Mouse (Mus musculus) hematopoietic multipotent progenitor cell, adult 10-12 weeks (in vitro differentiated cells): ENCODE results near the gene Efcab8. TPM values are rescaled to one million over a fixed set of nuclear protein-coding genes. Genes with fewer than 3 reads are reported as not detected.

Experiments
- polyA plus RNA-seq: library from polyadenylated mRNA; stranded (reverse); fragments of >175 nt; gene quantifications from 2 replicates; pipeline ENCODE4 v1.2.3, GENCODE M21; 2012; ENCODE audit warnings: low replicate concordance

Efcab8 gene
- polyA plus RNA-seq: 0.30 and 0.46 TPM in 2 replicates

DNA sequence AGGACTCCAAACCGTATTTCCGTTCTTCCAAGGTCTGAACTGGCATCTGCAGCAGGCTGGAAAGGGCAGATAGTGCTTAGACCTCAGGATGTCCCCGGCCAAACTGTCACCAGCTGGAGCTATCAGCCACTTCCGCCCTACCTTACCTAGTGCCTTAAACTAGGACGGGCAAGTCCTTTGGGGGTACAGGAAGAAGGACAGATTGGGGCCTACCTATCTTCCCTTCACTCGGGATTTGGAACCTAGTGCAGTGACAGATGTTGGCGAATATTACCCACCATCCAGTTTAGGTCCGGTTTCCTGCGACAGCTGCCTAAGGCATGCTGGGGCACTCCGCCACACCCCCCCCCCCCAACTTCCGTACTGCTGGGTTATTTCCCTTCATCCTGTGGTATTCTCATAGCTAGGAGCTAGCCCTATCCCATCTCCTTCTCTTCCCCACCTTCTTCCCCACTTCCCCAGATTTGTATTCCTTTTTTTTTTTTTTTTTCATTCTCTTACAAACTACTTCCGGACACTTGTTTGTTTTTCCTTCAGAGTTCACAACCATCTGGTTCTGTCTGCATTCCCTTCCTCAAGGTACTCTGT lies at the start of gene Efcab8:
Gene Efcab8, plus strand, starts transcription at position 538 of the 588 bp plus-strand sequence.

DNA sequence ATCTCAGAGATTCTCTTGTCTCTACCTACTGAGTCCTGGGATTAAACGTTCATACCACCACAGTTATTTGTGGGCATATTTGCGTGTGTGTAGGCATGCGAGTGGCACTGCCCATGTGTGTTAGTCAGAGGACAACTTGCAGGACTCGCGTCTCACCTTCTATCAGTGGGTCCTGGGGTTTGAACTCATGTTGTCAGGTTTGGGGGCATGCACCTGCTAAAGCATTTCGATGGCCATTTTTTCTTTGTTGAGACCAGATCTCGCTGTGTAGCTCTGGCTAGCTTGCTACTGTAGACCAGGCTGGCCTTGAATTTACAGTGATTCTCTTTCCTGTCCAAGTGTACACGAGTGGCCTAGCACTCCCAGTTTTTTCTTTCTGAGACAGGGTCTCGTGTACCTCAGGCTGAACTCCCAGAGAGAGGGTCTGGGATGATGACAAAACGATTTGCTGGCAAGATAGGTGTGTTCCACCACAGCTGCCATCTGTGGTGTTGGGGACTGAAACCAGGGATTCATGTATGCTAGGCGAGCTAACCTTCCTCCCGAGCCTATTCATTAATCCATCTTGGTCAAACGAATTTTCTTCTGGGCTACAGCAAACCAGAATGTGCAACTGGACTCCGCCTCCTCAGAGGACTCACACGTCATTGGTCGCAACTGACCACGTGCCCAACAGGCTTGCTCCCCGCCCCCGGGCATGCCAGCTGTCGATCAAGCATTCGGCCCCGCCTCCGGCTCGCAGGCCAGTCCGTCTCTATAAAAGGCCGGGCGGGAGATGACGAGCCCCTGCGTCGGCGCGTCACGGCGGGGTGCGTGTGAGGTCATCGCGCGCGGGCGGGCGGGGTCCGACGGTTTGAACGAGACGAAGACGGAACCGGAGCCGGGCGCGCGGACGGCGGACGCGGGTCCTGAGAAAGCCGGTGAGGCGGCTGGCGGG lies 39.0 kb upstream of the Efcab8 start, which contains the start of gene Mapre1:
Gene Mapre1, plus strand, starts transcription at position 775 of the 937 bp plus-strand sequence.

DNA sequence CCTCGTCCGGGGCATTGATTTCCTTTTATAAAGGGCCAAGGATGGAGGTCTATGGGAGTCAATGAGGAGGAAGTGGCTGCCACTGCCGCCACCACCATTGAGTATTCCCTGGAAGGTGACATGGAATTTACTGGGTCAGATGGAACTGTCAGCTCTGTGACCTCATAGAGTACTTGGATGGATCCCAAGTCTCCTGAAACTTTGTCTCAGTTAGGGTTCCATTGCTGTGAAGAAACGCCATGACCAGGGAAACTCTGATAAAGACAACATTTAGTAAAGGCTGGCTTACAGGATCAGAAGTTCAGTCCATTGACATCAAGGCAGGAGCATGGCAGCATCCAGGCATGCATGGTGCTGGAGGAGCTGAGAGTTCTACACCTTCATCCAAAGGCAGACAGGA lies 91.3 kb downstream of the Efcab8 start, which contains the start of gene Sun5:
Gene Sun5, minus strand, starts transcription at position 101 of the 400 bp plus-strand sequence.

DNA sequence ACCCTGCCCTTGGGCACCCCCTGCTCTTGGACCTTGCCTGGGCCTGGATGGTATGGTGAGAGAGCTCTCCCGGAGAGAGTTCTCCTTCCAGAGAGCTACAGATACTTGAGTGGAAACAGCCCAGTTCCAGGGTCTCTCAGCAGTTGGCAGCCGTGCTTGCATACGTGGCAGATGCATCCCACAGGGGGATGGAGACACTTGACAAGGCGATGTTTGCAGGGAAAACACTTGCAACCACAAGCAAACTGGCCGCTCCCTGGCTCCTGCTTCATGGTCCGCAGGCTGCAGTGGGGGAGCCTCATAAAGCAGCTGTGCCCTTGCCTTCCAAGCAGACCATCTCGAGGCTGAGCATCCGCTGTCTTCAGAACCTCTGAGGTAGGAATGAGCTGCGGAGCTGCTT lies 95.0 kb downstream of the Efcab8 start, which contains the start of gene Bpifb2:
Gene Bpifb2, plus strand, starts transcription at position 301 of the 400 bp plus-strand sequence.

Other genes with a start within 250 kb of the Efcab8 start
- 1.3 and 1.7 TPM in 2 replicates for gene Nol4l, start 250.0 kb upstream of the Efcab8 start, polyA plus RNA-seq
- gene Commd7, start 147.2 kb upstream of the Efcab8 start, polyA plus RNA-seq: 24.0 and 26.3 TPM in 2 replicates
- 2.2 and 5.8 TPM in 2 replicates for gene Dnmt3b, start 130.5 kb upstream of the Efcab8 start, polyA plus RNA-seq
- not detected in 2 replicates for gene Dnmt3c, start 83.3 kb upstream of the Efcab8 start, polyA plus RNA-seq
- 2.0 and 4.0 TPM in 2 replicates for gene Mapre1, start 38.7 kb upstream of the Efcab8 start, polyA plus RNA-seq
- not detected in 2 replicates for gene Sun5, start 91.2 kb downstream of the Efcab8 start, polyA plus RNA-seq
- not detected in 2 replicates for gene Bpifb2, start 95.1 kb downstream of the Efcab8 start, polyA plus RNA-seq
- not detected in 2 replicates for gene Bpifb6, start 120.5 kb downstream of the Efcab8 start, polyA plus RNA-seq
- not detected in 2 replicates for gene Bpifb3, start 138.3 kb downstream of the Efcab8 start, polyA plus RNA-seq
- gene Bpifb4, start 158.3 kb downstream of the Efcab8 start, polyA plus RNA-seq: not detected in 2 replicates
- gene Bpifa6, start 195.0 kb downstream of the Efcab8 start, polyA plus RNA-seq: not detected in 2 replicates
- not detected in 2 replicates for gene Bpifa2, start 228.3 kb downstream of the Efcab8 start, polyA plus RNA-seq